Mouse (Mus musculus) right cerebral cortex, adult 18-20 months (tissue): ENCODE measurements at regions not wholly inside any gene's neighbourhood (a gene's known extent, or its start where the extent isn't known, plus 50 kb on each side); places are given as distances from the start of the nearest gene placed in this dataset.

ENCODE experiments used
- DNase-seq: peaks from one replicate; pipeline ENCODE4 v3.0.0; 2022; ENCODE audit warnings: mixed read lengths

GRCm38 (mm10) chr2:74349809-74350208 lies 229.4 kb downstream of the Lnpk start:
- no peak for DNase-seq

- DNase-seq, result no peak
These were observed 272.9 kb downstream of the Lnpk start for GRCm38 (mm10) chr2:74306301-74306700.

DNA sequence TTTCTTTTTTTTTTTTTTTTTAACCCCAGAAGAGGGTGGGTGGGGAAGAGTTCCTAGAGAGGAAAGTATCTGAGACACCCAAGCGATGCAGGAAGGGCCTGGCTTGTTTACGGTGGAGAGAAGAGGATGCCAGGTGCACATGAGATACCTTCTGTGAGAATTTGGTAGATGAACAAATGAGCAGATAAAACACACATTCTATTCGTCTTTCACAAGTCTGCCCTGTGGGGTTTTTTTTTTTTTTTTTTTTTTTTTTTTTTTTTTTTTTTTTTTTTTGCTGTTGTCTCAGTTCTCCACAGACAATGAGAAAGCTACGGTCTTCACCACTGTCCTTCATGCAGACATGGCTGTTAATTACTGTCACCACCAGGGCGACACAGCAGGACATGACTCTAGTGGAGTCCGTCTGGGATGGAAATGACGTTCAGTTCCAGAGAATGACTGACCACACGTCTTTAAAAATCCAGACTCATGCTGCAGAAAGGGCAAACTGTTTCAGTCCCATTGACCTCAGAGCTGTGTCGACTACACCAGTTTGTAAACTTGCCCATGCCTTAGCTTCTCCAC lies 278.3 kb downstream of the Lnpk start:
- DNase-seq, result no peak

GRCm38 (mm10) chr2:74300366-74300791 lies 278.9 kb downstream of the Lnpk start:
- DNase-seq, result peak; percentile 63

DNA sequence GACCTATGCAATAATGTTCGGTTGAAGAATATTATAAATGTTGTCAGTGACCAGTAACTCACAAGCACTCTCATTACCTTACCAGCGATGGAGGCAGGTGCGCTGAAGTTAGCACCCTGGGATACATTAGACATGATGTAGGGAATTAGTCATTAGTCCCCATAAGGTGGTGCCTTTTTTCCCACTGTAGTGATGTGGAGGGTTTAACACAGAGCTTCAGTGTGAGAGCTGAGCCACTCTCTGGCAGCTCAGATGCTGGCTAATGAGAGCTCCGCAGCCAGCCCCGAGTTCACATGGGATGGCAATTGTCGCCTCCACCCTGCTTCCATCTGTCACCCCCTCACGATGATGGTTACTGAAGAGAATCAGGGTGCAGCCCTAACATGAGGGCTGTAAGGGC lies 286.6 kb downstream of the Lnpk start:
- DNase-seq, result no peak

DNA sequence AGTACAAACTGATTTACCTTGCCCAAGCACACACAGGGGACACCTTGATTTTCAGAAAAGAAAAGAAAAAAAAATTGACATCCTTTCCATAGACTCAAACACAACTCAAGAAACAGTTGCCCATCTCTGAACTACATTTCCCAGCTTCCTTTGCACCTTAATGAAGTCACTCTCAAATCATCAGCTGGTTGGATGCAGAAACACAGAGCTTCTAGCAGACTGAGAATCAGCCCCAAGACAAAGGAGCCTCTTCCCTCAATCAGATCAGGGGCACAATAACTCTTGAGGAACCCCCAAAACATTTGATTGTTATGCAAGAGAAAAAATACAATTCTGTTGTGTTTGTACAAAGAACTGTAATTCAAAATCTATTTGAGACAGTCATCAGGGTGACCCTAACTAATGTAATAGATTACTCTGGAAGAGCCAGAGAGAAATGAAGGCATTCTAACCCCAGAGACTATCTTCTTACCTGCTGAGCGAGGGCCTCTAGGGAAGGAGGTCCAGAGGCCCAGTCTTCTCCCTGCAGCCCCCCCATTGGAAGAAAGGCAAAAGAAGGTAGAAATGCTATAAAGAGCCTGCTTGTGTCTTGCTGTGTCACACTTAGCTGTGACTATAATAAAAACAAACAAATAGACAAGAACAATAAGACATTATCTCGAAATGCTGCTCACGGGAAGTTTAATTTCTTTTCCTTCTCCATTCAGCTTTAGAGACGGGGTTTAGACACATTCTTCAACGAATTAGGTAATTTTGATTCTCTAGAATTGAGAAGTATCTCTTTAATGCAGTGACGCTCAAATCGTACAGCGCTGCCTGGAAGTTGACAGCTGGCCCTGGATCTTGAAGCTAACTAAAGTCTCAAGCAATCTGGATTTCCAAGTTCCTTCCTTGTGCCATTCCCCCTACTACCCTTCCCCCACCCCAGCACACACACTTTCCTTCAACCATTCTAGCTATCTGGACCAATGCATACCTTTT lies 287.5 kb downstream of the Lnpk start:
- DNase-seq, result no peak

- no peak for DNase-seq
These were observed 293.6 kb downstream of the Lnpk start for GRCm38 (mm10) chr2:74285624-74286023.

- no peak for DNase-seq
These were observed 314.3 kb downstream of the Lnpk start for GRCm38 (mm10) chr2:74264963-74265362.

DNA sequence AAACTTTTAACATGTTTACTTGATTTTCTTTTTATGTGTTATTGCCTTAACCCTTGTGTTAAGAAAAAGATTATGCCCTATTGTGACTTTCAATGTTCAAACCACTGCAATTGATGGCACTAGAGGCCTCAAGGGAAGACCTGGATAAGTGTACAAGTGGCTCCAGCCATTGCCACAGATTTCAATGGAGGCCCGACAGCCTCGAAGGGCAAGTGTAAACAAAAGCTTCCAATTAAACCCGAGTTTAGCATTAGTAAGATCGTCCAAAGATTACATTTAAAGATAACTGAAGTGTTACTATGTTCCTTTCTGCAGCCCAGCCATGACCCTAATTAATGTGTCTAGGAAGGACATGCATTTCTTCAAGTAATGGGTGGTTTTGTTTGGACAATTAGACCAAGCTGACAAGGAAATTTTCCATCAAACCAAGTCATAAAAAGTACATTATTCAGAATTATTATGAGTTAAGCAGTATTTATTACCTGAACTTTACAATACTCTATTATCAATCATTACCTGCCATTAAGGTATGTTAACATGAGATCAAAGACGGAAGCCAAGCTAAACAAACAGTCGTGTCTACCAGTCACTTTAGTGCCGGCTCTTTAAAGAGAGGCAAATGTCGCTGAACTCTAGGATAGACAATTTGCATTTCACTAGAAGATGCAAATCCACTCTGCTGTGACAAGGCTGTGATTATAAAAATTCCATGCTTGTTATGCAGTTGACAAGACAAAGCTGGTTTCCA lies 322.0 kb downstream of the Lnpk start:
- no peak for DNase-seq

DNA sequence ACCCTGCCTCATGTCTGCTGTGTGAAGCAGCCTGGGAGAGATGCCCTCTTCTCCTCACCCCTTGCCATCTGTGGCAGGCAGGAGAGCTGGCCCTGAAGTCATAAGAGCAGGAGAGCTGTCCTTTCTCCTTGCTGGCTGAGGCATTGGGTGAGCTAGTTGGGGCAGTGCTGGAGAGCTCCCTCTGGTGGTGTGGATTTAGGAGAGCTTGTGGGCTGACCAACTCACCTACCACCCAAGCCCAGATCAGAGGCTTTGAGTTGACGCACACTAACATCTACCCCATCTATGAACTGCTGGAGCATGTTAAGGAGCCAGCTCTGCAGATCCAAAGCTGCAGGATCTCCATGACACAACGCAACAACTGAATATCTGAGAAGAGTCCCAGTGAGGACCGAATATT lies 331.7 kb downstream of the Lnpk start:
- DNase-seq, result no peak

DNA sequence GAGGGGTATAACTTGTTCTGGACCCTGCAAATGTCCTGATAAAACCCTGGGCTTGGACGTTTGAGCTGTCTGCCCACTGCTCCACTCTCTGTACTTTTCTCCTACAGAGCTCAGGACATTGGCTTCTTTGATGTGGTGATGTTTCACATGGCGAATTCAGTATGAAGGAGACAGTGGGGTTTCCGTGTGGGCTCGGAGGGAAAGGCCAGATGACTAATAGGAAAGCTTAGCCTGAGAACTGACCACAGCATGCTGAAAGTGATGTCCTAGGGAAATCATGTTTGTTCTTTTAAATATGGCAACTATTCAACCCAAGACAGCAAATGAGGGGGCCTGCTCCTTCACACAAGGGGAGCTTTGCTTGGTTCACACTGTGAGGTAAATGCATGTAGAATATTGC lies 332.6 kb downstream of the Lnpk start:
- no peak for DNase-seq

GRCm38 (mm10) chr2:74244203-74244602 lies 333.1 kb upstream of the Atp5g3 start:
- DNase-seq, result no peak

GRCm38 (mm10) chr2:74243801-74244200 lies 332.7 kb upstream of the Atp5g3 start:
- no peak for DNase-seq

GRCm38 (mm10) chr2:74239586-74239985 lies 328.5 kb upstream of the Atp5g3 start:
- DNase-seq, result no peak

- no peak for DNase-seq
These were observed 306.3 kb upstream of the Atp5g3 start for GRCm38 (mm10) chr2:74217437-74217836.

DNA sequence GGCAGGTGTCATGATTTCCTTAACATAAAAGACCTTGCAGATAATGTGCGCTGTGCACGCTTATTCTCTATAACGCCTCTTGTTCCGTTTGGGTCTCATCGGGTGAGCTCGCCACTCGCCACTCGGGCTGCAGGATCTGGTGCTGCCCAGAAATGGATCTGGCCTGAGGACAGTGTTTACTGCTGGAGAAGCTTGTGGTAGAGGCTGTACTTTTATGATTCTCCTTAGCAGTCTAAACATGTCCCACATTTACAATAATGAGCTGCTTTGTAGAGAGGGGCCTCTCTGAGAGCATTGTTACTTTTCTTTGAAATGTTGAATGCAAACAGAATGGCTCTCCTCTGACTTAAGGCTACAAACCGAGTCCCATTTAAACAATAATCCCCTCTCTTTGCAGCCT lies 299.1 kb upstream of the Atp5g3 start:
- no peak for DNase-seq

DNA sequence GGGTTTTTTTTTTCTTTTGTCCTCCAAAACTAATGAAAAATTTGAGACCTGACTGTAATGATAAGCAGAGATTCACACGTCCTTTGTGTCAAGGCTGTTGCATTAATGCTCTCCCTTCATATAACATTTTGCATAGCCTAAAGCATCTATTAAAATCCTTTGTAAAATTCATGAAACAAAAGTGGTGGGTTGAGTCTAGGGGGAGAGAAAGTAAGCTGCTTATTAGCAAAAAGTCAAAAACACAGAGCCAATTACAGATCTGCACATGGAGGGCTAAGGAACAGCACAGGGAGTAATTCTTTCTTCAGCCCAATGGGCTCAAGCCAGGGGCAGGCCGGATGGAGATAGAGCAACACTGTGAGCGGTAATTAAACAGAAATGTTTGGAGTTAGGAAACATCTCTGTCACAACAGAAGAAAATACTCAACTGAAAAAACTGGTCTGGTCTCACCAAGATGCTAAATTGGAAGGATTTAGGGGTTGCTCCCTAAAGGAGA lies 298.3 kb upstream of the Atp5g3 start:
- no peak for DNase-seq

DNA sequence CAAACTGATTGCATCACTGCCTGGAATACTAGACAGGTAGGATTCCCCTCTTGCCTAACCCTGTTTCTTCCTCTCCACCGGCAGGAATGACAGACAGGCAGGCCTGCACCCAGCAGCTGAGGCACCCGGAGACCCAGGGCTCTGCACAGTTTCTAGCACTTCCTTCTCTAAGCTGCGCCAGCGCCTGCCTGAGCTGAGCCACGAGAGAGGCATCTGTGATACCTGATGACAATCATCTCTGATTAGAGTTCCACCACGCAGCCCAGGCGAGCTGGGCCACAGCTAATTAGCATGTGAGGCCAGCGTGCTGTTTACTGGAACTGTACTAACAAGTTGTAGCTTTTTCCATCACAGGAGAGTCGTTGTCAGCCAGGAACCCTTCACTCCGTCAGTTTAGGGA lies 296.3 kb upstream of the Atp5g3 start:
- DNase-seq, result no peak

- DNase-seq, result no peak
These were observed 291.6 kb upstream of the Atp5g3 start for GRCm38 (mm10) chr2:74202776-74203175.

DNA sequence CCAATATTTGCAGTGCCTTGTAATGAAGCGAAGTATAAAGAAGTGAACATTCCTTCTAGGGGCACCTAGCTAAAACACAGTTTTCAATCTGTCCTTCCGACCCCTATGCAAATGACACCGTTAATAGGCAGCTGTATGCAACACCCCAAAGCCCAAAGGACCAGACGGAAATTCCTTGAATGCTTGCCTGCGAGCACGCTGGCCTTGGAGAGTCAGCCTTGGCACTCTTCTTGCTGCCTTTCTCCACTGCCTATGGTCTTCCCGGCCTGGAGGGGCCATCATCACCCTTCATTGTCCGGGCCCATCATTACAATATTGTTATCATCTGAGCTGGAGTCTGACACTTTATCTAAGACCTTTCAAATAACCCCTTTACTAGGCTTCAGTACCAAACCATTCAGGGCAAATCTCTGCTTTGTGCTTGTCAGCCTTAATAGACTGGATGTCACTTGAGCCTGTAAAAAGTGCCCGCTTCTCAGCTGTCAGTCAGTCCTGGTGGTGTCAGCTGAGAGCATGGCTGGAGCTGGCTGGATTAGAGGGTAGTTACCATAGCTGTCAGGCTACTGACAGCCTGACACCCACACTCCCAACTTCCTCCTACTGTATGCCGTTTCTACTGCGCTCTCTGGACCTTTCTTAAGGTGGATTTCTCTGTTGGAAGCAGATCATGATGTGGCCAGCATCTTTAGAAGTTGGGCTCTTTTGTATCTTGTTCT lies 290.6 kb upstream of the Atp5g3 start:
- DNase-seq, result no peak

DNA sequence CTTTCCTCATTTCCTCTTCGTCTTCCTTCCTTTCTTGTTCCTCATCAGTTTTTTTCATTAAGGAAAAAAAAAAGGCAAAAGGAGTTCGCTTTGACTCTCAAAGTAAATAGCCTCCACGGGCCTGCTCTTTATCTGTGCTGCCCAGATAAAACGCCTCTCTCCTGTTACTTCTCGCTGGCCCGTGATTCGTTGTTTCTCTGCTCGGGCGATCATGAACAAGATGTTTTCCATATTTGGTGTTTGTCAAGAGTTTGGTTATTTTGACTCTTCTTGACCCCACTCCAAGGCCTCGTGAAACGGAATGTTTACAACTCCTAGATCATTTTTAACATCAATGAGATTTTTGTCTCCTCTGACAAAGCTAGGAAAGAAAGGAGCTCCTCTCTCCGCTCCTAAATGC lies 288.4 kb upstream of the Atp5g3 start:
- no peak for DNase-seq

DNA sequence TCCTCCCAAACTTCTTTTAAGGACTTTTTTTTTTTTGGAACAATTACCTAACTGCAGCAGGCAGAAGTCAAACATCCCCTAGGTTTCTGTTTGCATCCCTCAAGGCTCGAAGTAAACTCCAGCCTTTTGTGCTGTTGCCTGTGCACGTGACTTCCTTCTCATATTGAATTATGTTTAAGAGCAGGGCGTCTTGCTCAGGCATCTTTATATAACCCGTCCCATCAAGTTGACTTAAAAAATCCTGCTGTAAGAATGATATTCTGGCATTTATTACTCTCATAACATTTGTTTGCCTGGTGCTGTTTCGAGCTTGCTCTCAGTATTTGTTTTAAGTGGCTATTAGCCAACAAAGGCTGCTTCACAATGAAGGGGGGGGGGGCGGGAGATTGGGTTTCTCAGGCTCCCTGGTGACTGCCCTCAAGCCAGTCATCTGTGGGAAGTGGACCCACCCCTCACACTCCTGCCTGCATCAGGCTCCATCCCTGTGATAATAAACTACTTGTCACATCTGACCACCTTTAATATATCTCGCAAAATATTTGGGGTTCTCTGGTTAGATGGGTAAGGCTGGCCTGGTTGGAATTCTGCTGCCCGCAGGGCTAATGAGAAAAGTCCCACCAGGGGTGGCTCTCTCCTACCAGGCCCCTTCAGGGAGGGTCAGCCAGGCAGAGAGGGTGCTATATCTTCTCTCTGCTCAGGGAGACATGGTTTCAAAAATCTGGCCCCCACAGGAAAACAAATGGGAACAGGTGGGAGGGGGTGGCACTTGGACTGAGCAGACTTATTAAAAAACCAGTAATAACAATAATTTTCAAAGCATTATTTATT lies 277.1 kb upstream of the Atp5g3 start:
- no peak for DNase-seq
